Mouse (Mus musculus): ENCODE measurements around the gene Gng11. TPM values are rescaled to one million over a fixed set of nuclear protein-coding genes. Genes with fewer than 3 reads are reported as not detected.

The Gng11 gene
- polyA plus RNA-seq, 1 experiment: 47.8 TPM

Other genes with a start within 250 kb of the Gng11 start
- gene Calcr, start 239.2 kb upstream of the Gng11 start, polyA plus RNA-seq (2012; rRNA removed): not detected in 2 replicates
- 3.8 and 3.9 TPM in 2 replicates for gene Tfpi2, start 15.0 kb upstream of the Gng11 start, polyA plus RNA-seq (2012; rRNA removed)
- not detected in 2 replicates for gene Gngt1, start 10.1 kb upstream of the Gng11 start, polyA plus RNA-seq (2012; rRNA removed)
- 33.0 and 39.5 TPM in 2 replicates for gene Bet1, start 83.1 kb downstream of the Gng11 start, polyA plus RNA-seq (2012; rRNA removed)